Mouse (Mus musculus) brain, embryonic 14.5 days (tissue): ENCODE results near the gene Fut2.

Experiments used
- CTCF ChIP-seq: fragments of 200-500 bp; IDR thresholded peaks from 2 replicates; pipeline ENCODE4 v1.5.1; 2012; ENCODE audit warnings: inconsistent platforms, mild to moderate bottlenecking, moderate library complexity, borderline replicate concordance; ENCODE audit not compliant: insufficient read depth, insufficient read length; ENCODE audit errors: extremely low read depth
- POLR2A ChIP-seq: fragments of 200-500 bp; IDR thresholded peaks from 2 replicates; pipeline ENCODE4 v1.6.1; 2012; ENCODE audit warnings: mild to moderate bottlenecking, inconsistent platforms, borderline replicate concordance; ENCODE audit not compliant: poor library complexity, insufficient read depth, insufficient read length, severe bottlenecking; ENCODE audit errors: extremely low read depth

DNA sequence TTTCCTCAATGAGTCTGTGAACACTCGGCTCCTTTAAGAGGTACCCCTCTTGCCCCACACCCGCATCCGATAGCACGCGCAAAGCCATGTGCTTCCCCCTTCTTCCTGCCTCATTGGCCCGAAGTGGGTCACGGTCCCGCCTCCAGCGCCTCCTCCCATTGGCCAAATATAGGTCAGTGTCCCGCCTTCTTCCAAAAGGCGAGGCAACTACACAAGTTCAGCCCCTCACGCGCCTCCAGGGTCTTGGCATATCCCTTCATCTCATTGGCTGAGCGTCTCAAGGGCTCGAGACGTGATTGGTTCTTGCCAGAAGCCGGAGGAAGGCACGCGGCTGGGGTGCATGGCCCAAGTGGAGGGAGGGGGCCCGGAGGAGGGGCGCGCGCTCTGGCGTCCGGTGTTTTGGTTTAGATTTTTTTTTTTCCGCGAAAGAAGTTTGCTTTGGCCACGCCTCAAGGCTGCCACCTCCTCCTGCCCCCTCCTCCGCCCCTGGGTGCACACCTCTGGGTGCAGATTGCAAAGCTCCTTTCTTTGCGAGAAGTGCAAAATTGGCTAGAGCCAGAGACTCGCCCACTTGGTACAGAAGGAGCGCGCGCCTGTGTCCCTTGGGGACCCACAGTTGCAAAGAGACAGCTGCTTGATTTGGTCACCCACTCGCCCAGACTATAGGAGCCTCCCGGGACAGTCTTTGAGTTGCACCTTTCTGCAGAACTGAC is 38.7 kb upstream of the Fut2 start, which contains the start of gene Dbp:
- no peak for TF ChIP-seq POLR2A
- TF ChIP-seq CTCF: no peak
